Mouse (Mus musculus): ENCODE results near the gene Fam222b. TPM values are rescaled to one million over a fixed set of nuclear protein-coding genes. Genes with fewer than 3 reads are reported as not detected.
A peak's percentile ranks its signal among the peaks of the same experiment; 100 is the strongest.
"Not testable (repeated sequence)": the region's sequence is repeated elsewhere in the genome, so short reads cannot be mapped to it uniquely, and the experiment has no call there.

Fam222b gene
- polyA plus RNA-seq, 1 experiment from 2014 or later, result 5.9 TPM

- Histone ChIP-seq H3K27ac (ENCODE audit: low read depth) (no peak overlapping the region), H3K4me2 (ENCODE audit: low read depth, low read length) (peak overlapping the region; percentile 20; the same call in 1 of the 2 replicates), H3K27me3 (ENCODE audit: insufficient read depth, low read length) (no peaks in the 10 kb centered on the region), H3K36me3 (replicated peaks; ENCODE audit: insufficient read depth, low read length) (no peaks in the 10 kb centered on the region), H3K4me1 (ENCODE audit: insufficient read depth) (peaks cover 37% of the 10 kb centered on the region), H3K9ac (replicated peaks) (no peak overlapping the region), H3K4me3 (ENCODE audit: low read depth, low read length) (no peak overlapping the region), H3K9me3 (ENCODE audit: low read length) (no peaks in the 10 kb centered on the region)
- TF ChIP-seq EP300 (IDR thresholded peaks at IDR 0.05; ENCODE audit: low read depth) (no peak), CTCF (IDR thresholded peaks at IDR 0.05; ENCODE audit: low read depth) (no peak)
- DNase-seq (no peak), ATAC-seq (no peak)
- 63% methylated on average over 3 of the region's 3 CpGs for WGBS (ENCODE audit: insufficient replicate concordance)
Observed at GRCm38 (mm10) chr11:78134344-78134743, 39.9 kb downstream of the Fam222b start.

GRCm38 (mm10) chr11:78135314-78135713, 40.9 kb downstream of the Fam222b start:
- peaks cover 34% of the 10 kb centered on the region for H3K4me1 ChIP-seq (ENCODE audit: insufficient read depth)
- H3K4me2 ChIP-seq (ENCODE audit: low read depth, low read length); H3K27ac ChIP-seq (ENCODE audit: low read depth); H3K4me3 ChIP-seq (ENCODE audit: low read depth, low read length); H3K9me3 ChIP-seq (ENCODE audit: low read length); DNase-seq; H3K36me3 ChIP-seq (replicated peaks; ENCODE audit: insufficient read depth, low read length); H3K9ac ChIP-seq (replicated peaks); H3K27me3 ChIP-seq (ENCODE audit: insufficient read depth, low read length): not testable (repeated sequence)
- WGBS (ENCODE audit: insufficient replicate concordance), result 64% methylated on average over 7 of the region's 7 CpGs
- peak; percentile 44 for ATAC-seq

- H3K4me1 ChIP-seq (ENCODE audit: insufficient read depth), result peaks cover 40% of the 10 kb centered on the region
- ATAC-seq, result no peak
- TF ChIP-seq EP300 (IDR thresholded peaks at IDR 0.05; ENCODE audit: low read depth) (no peak), CTCF (IDR thresholded peaks at IDR 0.05; ENCODE audit: low read depth) (no peak)
Observed at GRCm38 (mm10) chr11:78136132-78136531, 41.7 kb downstream of the Fam222b start.

GRCm38 (mm10) chr11:78137584-78137983, 43.1 kb downstream of the Fam222b start:
- Histone ChIP-seq H3K9ac (replicated peaks) (no peak overlapping the region), H3K27ac (ENCODE audit: low read depth) (peak overlapping the region; percentile 67), H3K9me3 (ENCODE audit: low read length) (no peaks in the 10 kb centered on the region), H3K4me3 (ENCODE audit: low read depth, low read length) (no peak overlapping the region), H3K36me3 (replicated peaks; ENCODE audit: insufficient read depth, low read length) (no peaks in the 10 kb centered on the region), H3K27me3 (ENCODE audit: insufficient read depth, low read length) (no peaks in the 10 kb centered on the region), H3K4me2 (ENCODE audit: low read depth, low read length) (no peak overlapping the region), H3K4me1 (ENCODE audit: insufficient read depth) (peaks cover 34% of the 10 kb centered on the region)
- no peak for DNase-seq
- TF ChIP-seq CTCF (IDR thresholded peaks at IDR 0.05; ENCODE audit: low read depth), result no peak
- no peak for TF ChIP-seq EP300 (IDR thresholded peaks at IDR 0.05; ENCODE audit: low read depth)
- 62% methylated on average over 4 of the region's 4 CpGs for WGBS (ENCODE audit: insufficient replicate concordance)
- ATAC-seq, result peak; percentile 84

More at GRCm38 (mm10) chr11:78136132-78136531, 41.7 kb downstream of the Fam222b start:
- Histone ChIP-seq H3K27me3 (ENCODE audit: insufficient read depth, low read length) (no peaks in the 10 kb centered on the region), H3K4me3 (ENCODE audit: low read depth, low read length) (no peak overlapping the region), H3K4me2 (ENCODE audit: low read depth, low read length) (no peak overlapping the region), H3K36me3 (replicated peaks; ENCODE audit: insufficient read depth, low read length) (no peaks in the 10 kb centered on the region), H3K9me3 (ENCODE audit: low read length) (no peaks in the 10 kb centered on the region), H3K27ac (ENCODE audit: low read depth) (no peak overlapping the region), H3K9ac (replicated peaks) (no peak overlapping the region)
- DNase-seq, result no peak
- WGBS (ENCODE audit: insufficient replicate concordance), result 16% methylated on average over 1 of the region's 1 CpGs

- H3K4me3 ChIP-seq (ENCODE audit: low read depth, low read length), result no peak overlapping the region
- no peak for DNase-seq
- peak; percentile 58 for ATAC-seq
- H3K27ac ChIP-seq (ENCODE audit: low read depth), result peak overlapping the region; percentile 67
- WGBS (ENCODE audit: insufficient replicate concordance), result 75% methylated on average over 3 of the region's 3 CpGs
- H3K9ac ChIP-seq (replicated peaks), result no peak overlapping the region
- 0 out of 2 replicates have a peak, but pooled peaks cover under 1% of the 10 kb centered on the region for H3K36me3 ChIP-seq (replicated peaks; ENCODE audit: insufficient read depth, low read length)
- H3K4me1 ChIP-seq (ENCODE audit: insufficient read depth), result peaks cover 30% of the 10 kb centered on the region
- no peaks in the 10 kb centered on the region for H3K9me3 ChIP-seq (ENCODE audit: low read length)
- no peak for TF ChIP-seq EP300 (IDR thresholded peaks at IDR 0.05; ENCODE audit: low read depth)
- no peak for TF ChIP-seq CTCF (IDR thresholded peaks at IDR 0.05; ENCODE audit: low read depth)
- H3K27me3 ChIP-seq (ENCODE audit: insufficient read depth, low read length), result no peaks in the 10 kb centered on the region
- H3K4me2 ChIP-seq (ENCODE audit: low read depth, low read length), result no peak overlapping the region
Observed at GRCm38 (mm10) chr11:78138023-78138422, 43.6 kb downstream of the Fam222b start.

- H3K27ac ChIP-seq (ENCODE audit: low read depth), result no peak overlapping the region
- H3K4me2 ChIP-seq (ENCODE audit: low read depth, low read length), result no peak overlapping the region
- no peak for TF ChIP-seq EP300 (IDR thresholded peaks at IDR 0.05; ENCODE audit: low read depth)
- TF ChIP-seq CTCF (IDR thresholded peaks at IDR 0.05; ENCODE audit: low read depth), result no peak
- H3K4me1 ChIP-seq (ENCODE audit: insufficient read depth), result peaks cover 15% of the 10 kb centered on the region
- no peaks in the 10 kb centered on the region for H3K9me3 ChIP-seq (ENCODE audit: low read length)
- H3K27me3 ChIP-seq (ENCODE audit: insufficient read depth, low read length), result no peaks in the 10 kb centered on the region
- peaks cover 20% of the 10 kb centered on the region; the same call in 1 of the 2 replicates for H3K36me3 ChIP-seq (replicated peaks; ENCODE audit: insufficient read depth, low read length)
- no peak overlapping the region for H3K4me3 ChIP-seq (ENCODE audit: low read depth, low read length)
- ATAC-seq (no peak), DNase-seq (no peak)
- 46% methylated on average over 5 of the region's 5 CpGs for WGBS (ENCODE audit: insufficient replicate concordance)
- no peak overlapping the region for H3K9ac ChIP-seq (replicated peaks)
Observed at GRCm38 (mm10) chr11:78140665-78141064, 46.2 kb downstream of the Fam222b start.

GRCm38 (mm10) chr11:78143520-78143919, 49.1 kb downstream of the Fam222b start:
- Histone ChIP-seq H3K9ac (replicated peaks) (no peak overlapping the region), H3K27me3 (ENCODE audit: insufficient read depth, low read length) (no peaks in the 10 kb centered on the region), H3K27ac (ENCODE audit: low read depth) (no peak overlapping the region), H3K36me3 (replicated peaks; ENCODE audit: insufficient read depth, low read length) (peaks cover 34% of the 10 kb centered on the region), H3K9me3 (ENCODE audit: low read length) (no peaks in the 10 kb centered on the region), H3K4me3 (ENCODE audit: low read depth, low read length) (no peak overlapping the region), H3K4me2 (ENCODE audit: low read depth, low read length) (no peak overlapping the region), H3K4me1 (ENCODE audit: insufficient read depth) (peaks cover 7% of the 10 kb centered on the region)
- ATAC-seq (no peak), DNase-seq (no peak)
- TF ChIP-seq CTCF (IDR thresholded peaks at IDR 0.05; ENCODE audit: low read depth) (no peak), EP300 (IDR thresholded peaks at IDR 0.05; ENCODE audit: low read depth) (no peak)
- 92% methylated on average over 2 of the region's 2 CpGs for WGBS (ENCODE audit: insufficient replicate concordance)

All from liver, postnatal 0 days (tissue).